Mouse (Mus musculus): ENCODE results near the gene Gm20671. TPM values are rescaled to one million over a fixed set of nuclear protein-coding genes. Genes with fewer than 3 reads are reported as not detected.

The Gm20671 gene
- polyA plus RNA-seq, 1 experiment from 2014 or later: not detected

GRCm38 (mm10) chr5:32718916-32719315 is 108.0 kb downstream of the Gm20671 start:
- H3K4me3 ChIP-seq (replicated peaks; ENCODE audit: low read depth, low read length): no peak overlapping the region
- ATAC-seq (ENCODE audit: low FRiP score, low TSS enrichment): no peak
- H3K9me3 ChIP-seq (ENCODE audit: control insufficient read depth, low read length): no peaks in the 10 kb centered on the region
- H3K27me3 ChIP-seq (ENCODE audit: control insufficient read depth, insufficient read depth, low read length): no peaks in the 10 kb centered on the region
- H3K9ac ChIP-seq (replicated peaks; ENCODE audit: low read length): no peak overlapping the region
- no peak for DNase-seq
- 70% methylated on average over 6 of the region's 6 CpGs for WGBS
- no peak overlapping the region for H3K4me2 ChIP-seq (ENCODE audit: low read length)
- no peaks in the 10 kb centered on the region for H3K4me1 ChIP-seq (ENCODE audit: control insufficient read depth, insufficient read depth, low read length)
- no peaks in the 10 kb centered on the region for H3K36me3 ChIP-seq (ENCODE audit: control insufficient read depth, insufficient read depth, low read length)
- no peak overlapping the region for H3K27ac ChIP-seq (replicated peaks; ENCODE audit: low read depth, low read length)

GRCm38 (mm10) chr5:32717726-32718125 is 109.2 kb downstream of the Gm20671 start:
- 59% methylated on average over 1 of the region's 1 CpGs for WGBS
- Histone ChIP-seq H3K9ac (replicated peaks; ENCODE audit: low read length) (no peak overlapping the region), H3K4me1 (ENCODE audit: control insufficient read depth, insufficient read depth, low read length) (0 out of 2 replicates have a peak, but pooled peaks cover 1% of the 10 kb centered on the region), H3K4me3 (replicated peaks; ENCODE audit: low read depth, low read length) (no peak overlapping the region), H3K27ac (replicated peaks; ENCODE audit: low read depth, low read length) (no peak overlapping the region), H3K36me3 (ENCODE audit: control insufficient read depth, insufficient read depth, low read length) (no peaks in the 10 kb centered on the region), H3K9me3 (ENCODE audit: control insufficient read depth, low read length) (no peaks in the 10 kb centered on the region), H3K27me3 (ENCODE audit: control insufficient read depth, insufficient read depth, low read length) (no peaks in the 10 kb centered on the region), H3K4me2 (ENCODE audit: low read length) (no peak overlapping the region)
- DNase-seq (no peak), ATAC-seq (ENCODE audit: low FRiP score, low TSS enrichment) (no peak)

GRCm38 (mm10) chr5:32713703-32714467 is 113.0 kb downstream of the Gm20671 start:
- H3K4me2 ChIP-seq (ENCODE audit: low read length): peak overlapping the region; percentile 71
- H3K27ac ChIP-seq (replicated peaks; ENCODE audit: low read depth, low read length): peak overlapping the region; percentile 85
- 0 out of 2 replicates have a peak, but pooled peaks cover 5% of the 10 kb centered on the region for H3K4me1 ChIP-seq (ENCODE audit: control insufficient read depth, insufficient read depth, low read length)
- under 1% methylated on average over 55 of the region's 55 CpGs for WGBS
- ATAC-seq (ENCODE audit: low FRiP score, low TSS enrichment) (peak; percentile 96), DNase-seq (peak; percentile 98)
- H3K27me3 ChIP-seq (ENCODE audit: control insufficient read depth, insufficient read depth, low read length): no peaks in the 10 kb centered on the region
- peak overlapping the region; percentile 65 for H3K9ac ChIP-seq (replicated peaks; ENCODE audit: low read length)
- H3K36me3 ChIP-seq (ENCODE audit: control insufficient read depth, insufficient read depth, low read length): no peaks in the 10 kb centered on the region
- H3K9me3 ChIP-seq (ENCODE audit: control insufficient read depth, low read length): no peaks in the 10 kb centered on the region
- H3K4me3 ChIP-seq (replicated peaks; ENCODE audit: low read depth, low read length): peak overlapping the region; percentile 65

- Histone ChIP-seq H3K4me2 (ENCODE audit: low read length) (peak overlapping the region; percentile 71), H3K27me3 (ENCODE audit: control insufficient read depth, insufficient read depth, low read length) (no peaks in the 10 kb centered on the region), H3K36me3 (ENCODE audit: control insufficient read depth, insufficient read depth, low read length) (no peaks in the 10 kb centered on the region), H3K4me1 (ENCODE audit: control insufficient read depth, insufficient read depth, low read length) (0 out of 2 replicates have a peak, but pooled peaks cover 5% of the 10 kb centered on the region), H3K9me3 (ENCODE audit: control insufficient read depth, low read length) (no peaks in the 10 kb centered on the region), H3K4me3 (replicated peaks; ENCODE audit: low read depth, low read length) (peak overlapping the region; percentile 65), H3K9ac (replicated peaks; ENCODE audit: low read length) (peak overlapping the region; percentile 65), H3K27ac (replicated peaks; ENCODE audit: low read depth, low read length) (peak overlapping the region; percentile 85)
- no peak for DNase-seq
- 20% methylated on average over 2 of the region's 2 CpGs for WGBS
- ATAC-seq (ENCODE audit: low FRiP score, low TSS enrichment): no peak
Observed at GRCm38 (mm10) chr5:32713042-32713702, 113.7 kb downstream of the Gm20671 start.

GRCm38 (mm10) chr5:32712221-32713041 is 114.5 kb downstream of the Gm20671 start:
- H3K9ac ChIP-seq (replicated peaks; ENCODE audit: low read length): no peak overlapping the region; the same call in 1 of the 2 replicates
- H3K4me1 ChIP-seq (ENCODE audit: control insufficient read depth, insufficient read depth, low read length): 0 out of 2 replicates have a peak, but pooled peaks cover 5% of the 10 kb centered on the region
- H3K4me2 ChIP-seq (ENCODE audit: low read length): peak overlapping the region; percentile 71
- 70% methylated on average over 4 of the region's 4 CpGs for WGBS
- no peaks in the 10 kb centered on the region for H3K27me3 ChIP-seq (ENCODE audit: control insufficient read depth, insufficient read depth, low read length)
- no peak for ATAC-seq (ENCODE audit: low FRiP score, low TSS enrichment)
- DNase-seq: no peak
- no peaks in the 10 kb centered on the region for H3K36me3 ChIP-seq (ENCODE audit: control insufficient read depth, insufficient read depth, low read length)
- no peak overlapping the region for H3K27ac ChIP-seq (replicated peaks; ENCODE audit: low read depth, low read length)
- H3K4me3 ChIP-seq (replicated peaks; ENCODE audit: low read depth, low read length): peak overlapping the region; percentile 65
- no peaks in the 10 kb centered on the region for H3K9me3 ChIP-seq (ENCODE audit: control insufficient read depth, low read length)

GRCm38 (mm10) chr5:32711485-32711884 is 115.4 kb downstream of the Gm20671 start:
- ATAC-seq (ENCODE audit: low FRiP score, low TSS enrichment): no peak
- Histone ChIP-seq H3K4me3 (replicated peaks; ENCODE audit: low read depth, low read length) (no peak overlapping the region), H3K27ac (replicated peaks; ENCODE audit: low read depth, low read length) (no peak overlapping the region), H3K9me3 (ENCODE audit: control insufficient read depth, low read length) (no peaks in the 10 kb centered on the region), H3K4me2 (ENCODE audit: low read length) (no peak overlapping the region), H3K27me3 (ENCODE audit: control insufficient read depth, insufficient read depth, low read length) (no peaks in the 10 kb centered on the region), H3K4me1 (ENCODE audit: control insufficient read depth, insufficient read depth, low read length) (0 out of 2 replicates have a peak, but pooled peaks cover 5% of the 10 kb centered on the region), H3K36me3 (ENCODE audit: control insufficient read depth, insufficient read depth, low read length) (no peaks in the 10 kb centered on the region), H3K9ac (replicated peaks; ENCODE audit: low read length) (no peak overlapping the region)
- no peak for DNase-seq
- WGBS: 77% methylated on average over 5 of the region's 5 CpGs

- Histone ChIP-seq H3K27me3 (ENCODE audit: control insufficient read depth, insufficient read depth, low read length) (no peaks in the 10 kb centered on the region), H3K4me1 (ENCODE audit: control insufficient read depth, insufficient read depth, low read length) (no peaks in the 10 kb centered on the region), H3K4me2 (ENCODE audit: low read length) (no peak overlapping the region), H3K4me3 (replicated peaks; ENCODE audit: low read depth, low read length) (no peak overlapping the region), H3K27ac (replicated peaks; ENCODE audit: low read depth, low read length) (no peak overlapping the region), H3K36me3 (ENCODE audit: control insufficient read depth, insufficient read depth, low read length) (no peaks in the 10 kb centered on the region), H3K9ac (replicated peaks; ENCODE audit: low read length) (no peak overlapping the region), H3K9me3 (ENCODE audit: control insufficient read depth, low read length) (no peaks in the 10 kb centered on the region)
- ATAC-seq (ENCODE audit: low FRiP score, low TSS enrichment): no peak
- no peak for DNase-seq
- 91% methylated on average over 2 of the region's 2 CpGs for WGBS
Observed at GRCm38 (mm10) chr5:32706226-32706780, 120.6 kb downstream of the Gm20671 start.

GRCm38 (mm10) chr5:32697208-32697867 is 129.6 kb downstream of the Gm20671 start:
- Histone ChIP-seq H3K36me3 (ENCODE audit: control insufficient read depth, insufficient read depth, low read length) (no peaks in the 10 kb centered on the region), H3K4me1 (ENCODE audit: control insufficient read depth, insufficient read depth, low read length) (no peaks in the 10 kb centered on the region), H3K9me3 (ENCODE audit: control insufficient read depth, low read length) (no peaks in the 10 kb centered on the region), H3K4me2 (ENCODE audit: low read length) (no peak overlapping the region), H3K27me3 (ENCODE audit: control insufficient read depth, insufficient read depth, low read length) (no peaks in the 10 kb centered on the region), H3K27ac (replicated peaks; ENCODE audit: low read depth, low read length) (no peak overlapping the region), H3K9ac (replicated peaks; ENCODE audit: low read length) (no peak overlapping the region), H3K4me3 (replicated peaks; ENCODE audit: low read depth, low read length) (no peak overlapping the region)
- no peak for DNase-seq
- no peak for ATAC-seq (ENCODE audit: low FRiP score, low TSS enrichment)
- WGBS: 77% methylated on average over 5 of the region's 5 CpGs
